Mouse (Mus musculus) megakaryocyte, adult 5-6 weeks (primary cell): ENCODE results near the gene Hoxa9. TPM values are rescaled to one million over a fixed set of nuclear protein-coding genes. Genes with fewer than 3 reads are reported as not detected.
A peak's percentile ranks its signal among the peaks of the same experiment; 100 is the strongest.

Experiments
- ATAC-seq: 2 replicates; pipeline ENCODE4 v1.8.0; 2016; ENCODE audit warnings: mild to moderate bottlenecking, inconsistent platforms; ENCODE audit not compliant: poor library complexity, severe bottlenecking
- total RNA-seq, 2 experiments: library from RNA; stranded (forward) in 1 of 2; stranded (reverse) in 1 of 2; fragments of 153-499, 151-499 nt in 1 of 2; fragments of 221-1000, 200-1000 nt in 1 of 2; gene quantifications; 2 replicates each; pipeline versions ENCODE4 v1.2.3 to v1.2.4; 2015 to 2017

Hoxa9 gene
- total RNA-seq, 2 experiments from 2014 or later = 0.36 to 1.5 TPM

- no peak for ATAC-seq
These were observed 1.1 kb upstream of the Hoxa9 start for GRCm38 (mm10) chr6:52231885-52232567.

DNA sequence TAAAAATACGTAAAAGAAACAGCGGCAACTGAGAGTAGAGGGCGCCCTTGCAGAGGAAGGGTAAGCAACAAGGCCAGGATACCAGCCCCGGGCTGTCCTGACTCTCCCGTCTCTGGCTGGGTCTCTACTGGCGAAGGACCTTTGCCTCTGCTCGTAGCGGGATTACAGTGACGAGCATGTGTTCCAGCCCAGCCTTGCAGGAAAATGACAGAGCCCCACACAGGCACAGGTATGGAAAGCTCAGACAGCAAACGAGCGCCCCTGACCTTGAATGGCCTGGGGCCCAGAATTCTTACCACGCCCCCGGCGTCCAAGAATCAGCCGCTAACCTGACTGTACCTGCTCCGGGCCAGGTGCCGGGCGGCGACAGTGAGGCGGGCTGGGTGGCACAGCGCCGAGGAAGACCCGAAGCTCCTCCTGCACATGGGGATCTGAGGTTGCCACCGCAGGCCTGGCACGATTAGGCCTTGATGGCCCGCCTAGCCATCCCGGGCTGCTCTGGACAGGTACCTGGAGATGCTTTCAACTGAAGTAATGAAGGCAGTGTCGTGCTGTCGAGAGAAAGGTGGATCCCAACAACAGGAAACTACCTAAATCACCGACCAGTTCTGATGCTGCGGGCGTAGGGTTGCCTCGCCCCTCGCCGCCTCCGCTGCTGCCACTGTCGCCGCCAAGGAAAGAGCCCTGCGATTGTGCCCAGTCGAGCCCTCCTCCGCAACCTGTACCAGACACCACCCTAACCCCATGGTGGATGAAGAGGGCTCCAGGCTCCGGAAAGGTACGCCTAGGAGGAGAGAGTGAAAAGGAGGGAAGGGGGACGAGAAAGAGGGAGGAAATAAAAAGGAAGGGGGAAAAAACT, 1.1 kb downstream of the Hoxa9 start:
- no peak for ATAC-seq

DNA sequence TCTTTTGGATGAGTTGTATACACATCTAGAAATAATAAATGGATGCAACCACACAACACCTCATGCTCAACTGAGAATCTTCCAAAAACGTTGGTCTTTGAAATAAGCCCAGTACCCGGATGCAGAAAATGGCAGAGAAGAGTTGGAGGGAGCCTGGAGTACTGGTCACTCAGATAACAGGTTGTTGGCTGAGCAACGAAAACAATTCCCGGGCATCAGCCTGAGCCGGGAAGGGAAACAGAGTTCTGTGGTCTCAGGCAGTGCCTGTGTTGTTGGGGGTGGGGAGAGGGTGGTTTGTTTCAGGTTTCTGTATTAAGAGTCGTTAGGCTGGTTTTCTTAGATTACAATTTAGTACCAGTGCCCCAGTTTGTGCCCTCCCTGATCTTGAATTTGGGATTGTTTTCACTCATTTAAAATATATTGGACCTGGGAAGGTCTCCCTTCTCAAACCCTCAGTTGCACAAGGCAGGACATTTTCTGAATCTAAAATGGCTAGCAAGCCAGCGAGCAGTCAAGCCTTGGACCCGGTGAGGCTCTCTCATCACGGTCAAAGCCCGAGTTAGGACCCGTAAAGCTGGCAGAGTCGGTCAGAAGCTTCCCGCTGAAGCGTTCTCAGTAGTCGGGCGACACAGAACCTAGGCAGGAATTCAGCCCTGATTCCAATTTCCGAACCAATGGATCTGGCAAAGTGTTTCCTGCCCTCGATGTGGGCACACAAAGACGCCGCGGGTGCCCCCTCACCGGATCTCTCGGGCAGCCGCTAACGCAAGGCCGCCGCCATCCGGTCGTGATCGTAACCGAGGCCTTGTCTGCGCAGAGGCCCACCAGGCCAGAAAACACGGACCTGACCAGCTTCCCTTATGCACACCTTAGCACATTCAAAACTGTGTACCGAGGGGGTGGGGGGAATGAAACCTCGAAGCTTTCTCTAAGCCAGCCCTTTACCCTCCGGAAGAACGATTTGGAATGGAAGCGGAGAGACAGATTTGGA, 2.1 kb downstream of the Hoxa9 start:
- ATAC-seq = 0 out of 2 replicates have a peak, but pooled peaks have one; percentile 17

DNA sequence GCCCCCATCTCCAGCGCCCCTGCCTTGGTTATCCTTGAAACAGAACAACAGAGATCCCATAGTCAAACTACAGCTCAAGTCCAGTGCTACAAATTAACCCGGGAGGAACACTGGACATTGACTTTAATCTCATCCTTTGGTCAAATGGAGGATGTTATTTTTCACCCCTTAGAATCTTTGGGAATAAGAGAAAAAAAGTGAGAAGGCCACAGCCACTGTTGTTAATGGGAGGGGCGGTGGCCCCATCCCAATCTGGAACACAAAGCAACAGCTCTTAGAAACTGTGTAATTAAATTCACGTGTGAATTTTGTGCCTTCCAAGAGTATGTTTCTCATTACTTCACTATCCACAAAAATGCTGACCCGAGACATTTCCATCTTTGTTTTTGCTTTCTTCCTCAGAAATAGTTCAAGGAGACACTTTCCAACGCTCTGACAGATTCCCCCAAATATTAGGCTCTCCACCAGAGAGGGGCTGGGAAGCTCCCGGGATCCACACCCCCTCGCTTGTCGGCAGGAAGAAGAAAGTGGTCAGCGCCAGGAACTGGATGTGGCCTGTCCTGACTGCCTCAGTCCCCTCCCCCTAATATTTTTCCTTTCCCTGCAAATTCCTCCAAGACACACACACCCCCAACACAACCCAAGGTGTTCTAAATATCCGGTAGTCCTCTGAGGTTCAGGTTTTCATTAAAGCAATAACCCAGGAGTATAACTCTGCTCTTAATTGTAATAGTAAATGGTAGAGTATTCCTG, 3.2 kb downstream of the Hoxa9 start:
- ATAC-seq = no peak

DNA sequence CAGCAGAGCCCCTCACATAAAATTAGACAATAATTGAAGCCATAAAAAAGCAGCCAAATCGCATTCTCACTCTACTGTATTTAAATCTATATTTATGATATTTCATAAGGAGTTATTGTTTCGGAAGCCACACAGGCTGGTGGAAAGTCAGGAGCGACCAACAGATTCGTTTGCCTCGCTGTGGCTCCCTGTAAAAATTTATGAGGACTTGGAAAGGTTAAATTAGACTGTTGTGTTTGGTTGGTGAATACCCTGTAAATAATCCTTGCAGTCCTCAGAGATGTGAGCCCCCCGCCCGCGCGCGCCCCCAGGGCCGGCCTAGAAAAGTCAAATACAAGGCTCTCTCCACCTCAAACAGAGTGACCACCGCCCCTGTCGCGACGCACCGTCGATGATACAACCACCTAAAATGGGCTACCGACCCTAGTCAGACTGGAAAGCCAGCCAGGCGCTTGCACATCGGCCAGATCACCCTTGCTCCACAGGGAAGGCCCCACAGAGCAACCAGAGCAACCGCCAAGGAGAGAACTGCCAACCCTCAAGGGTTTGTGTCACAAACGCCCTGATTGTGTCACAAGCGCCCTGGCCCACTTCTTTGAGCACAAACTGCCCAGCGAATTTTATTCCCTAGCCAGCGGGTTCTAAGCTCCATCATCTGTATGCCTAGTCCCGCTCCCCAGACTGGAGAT, 4.2 kb downstream of the Hoxa9 start:
- no peak for ATAC-seq

GRCm38 (mm10) chr6:52225612-52226568, 5.0 kb downstream of the Hoxa9 start:
- ATAC-seq = peak; percentile 23

GRCm38 (mm10) chr6:52224895-52225611, 5.8 kb downstream of the Hoxa9 start:
- ATAC-seq = no peak

DNA sequence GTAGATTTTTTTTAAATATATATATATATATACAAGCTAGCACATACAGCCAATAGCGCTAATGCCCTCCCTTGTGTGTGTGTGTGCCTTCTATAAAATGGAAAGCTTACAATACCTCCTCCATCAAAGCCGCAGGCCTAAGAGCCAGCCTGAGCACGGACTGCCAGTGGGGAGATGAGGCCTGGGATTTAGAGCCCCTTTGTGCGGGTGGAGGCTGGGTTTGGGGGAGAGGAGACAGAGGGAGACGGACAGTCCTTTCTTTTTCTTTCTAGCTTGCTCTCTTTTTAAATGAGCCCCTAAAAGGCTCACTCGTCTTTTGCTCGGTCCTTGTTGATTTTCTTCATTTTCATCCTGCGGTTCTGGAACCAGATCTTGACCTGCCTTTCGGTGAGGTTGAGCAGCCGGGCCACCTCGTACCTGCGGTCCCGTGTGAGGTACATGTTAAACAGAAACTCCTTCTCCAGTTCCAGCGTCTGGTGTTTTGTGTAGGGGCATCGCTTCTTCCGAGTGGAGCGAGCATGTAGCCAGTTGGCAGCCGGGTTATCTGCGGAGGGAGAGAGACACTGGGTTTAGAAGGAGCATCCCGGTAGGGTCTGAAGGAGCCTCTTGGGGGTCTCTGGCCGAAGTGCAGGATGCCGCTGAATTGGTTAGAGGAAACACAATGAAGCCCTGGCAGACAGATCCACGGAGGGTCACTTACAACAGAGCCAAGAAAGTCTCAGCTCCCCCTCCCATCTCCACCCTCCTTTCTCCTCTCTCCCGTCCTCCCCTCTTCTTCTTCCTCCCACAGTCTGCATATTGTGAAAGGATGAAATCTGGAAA, 6.7 kb downstream of the Hoxa9 start:
- ATAC-seq = no peak

- no peak for ATAC-seq
These were observed 8.2 kb downstream of the Hoxa9 start for GRCm38 (mm10) chr6:52222729-52223128.

DNA sequence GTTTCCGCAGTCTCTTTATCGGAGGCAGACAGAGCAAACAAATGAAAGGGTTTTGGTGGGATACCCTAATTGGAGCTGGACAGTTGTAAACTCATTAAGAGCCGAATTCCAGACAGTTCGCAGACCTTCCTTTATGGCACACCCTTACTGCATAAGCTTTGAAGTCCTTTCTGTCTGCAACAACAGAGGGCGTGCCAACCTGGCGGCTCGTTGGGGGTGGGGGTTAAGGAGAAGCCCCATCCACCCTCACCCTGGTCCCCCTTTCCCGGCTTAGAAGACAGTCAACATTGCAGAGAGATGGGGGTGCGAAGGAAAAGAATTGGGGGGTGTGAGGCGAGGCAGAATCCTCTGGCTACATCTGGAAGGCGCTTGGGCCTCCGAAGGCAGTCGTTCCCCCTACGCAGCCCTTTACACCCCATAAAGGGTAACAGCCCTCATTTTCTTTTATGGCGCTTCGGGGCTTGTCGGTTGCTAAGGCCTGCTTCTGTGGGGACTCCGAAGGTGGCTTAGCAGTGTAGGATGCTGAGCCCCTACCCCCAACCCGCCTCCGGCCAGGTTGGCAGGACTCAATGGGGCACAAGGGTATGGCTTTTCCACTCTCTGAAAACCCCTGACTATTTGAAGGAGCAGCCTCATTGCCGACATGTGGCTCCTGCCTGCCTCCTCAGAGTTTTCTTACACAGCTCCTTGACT, 8.8 kb downstream of the Hoxa9 start:
- no peak for ATAC-seq

DNA sequence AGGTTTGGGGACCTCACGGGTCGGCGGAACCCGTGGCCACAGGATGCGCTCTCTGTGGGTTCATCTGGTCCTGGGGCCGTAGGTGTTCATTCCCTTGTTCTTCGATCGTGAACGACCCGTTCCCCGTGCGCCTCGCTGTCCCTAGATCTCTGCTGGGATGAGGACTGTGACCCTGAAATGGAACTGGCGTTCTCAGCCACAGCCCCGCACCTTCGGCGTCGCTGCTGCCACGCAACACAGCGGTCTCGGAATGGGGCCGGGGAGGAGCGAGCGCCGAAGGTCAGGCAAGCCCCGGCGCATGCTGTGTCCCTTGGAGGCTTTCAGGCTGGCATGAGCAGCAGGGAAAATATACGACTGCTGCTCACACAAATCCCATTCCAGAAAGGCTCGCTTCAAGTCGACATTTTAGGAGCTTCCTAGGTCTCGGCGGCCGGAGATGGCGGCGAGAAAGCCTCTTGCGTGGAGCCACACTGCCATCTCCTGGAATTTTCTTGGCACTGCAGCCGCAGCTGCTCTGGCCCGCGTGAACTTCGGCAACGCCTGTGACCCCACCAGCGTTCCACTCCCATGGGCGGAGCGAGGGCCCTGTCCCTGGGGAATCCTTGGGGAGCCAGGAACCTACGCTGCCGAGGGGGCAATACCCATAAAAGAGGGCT, 9.4 kb downstream of the Hoxa9 start, which contains the start of gene Hoxa7:
TSS of gene Hoxa7 (minus strand) at position 518 of the 656 bp plus-strand sequence.
- ATAC-seq = peak; percentile 82

DNA sequence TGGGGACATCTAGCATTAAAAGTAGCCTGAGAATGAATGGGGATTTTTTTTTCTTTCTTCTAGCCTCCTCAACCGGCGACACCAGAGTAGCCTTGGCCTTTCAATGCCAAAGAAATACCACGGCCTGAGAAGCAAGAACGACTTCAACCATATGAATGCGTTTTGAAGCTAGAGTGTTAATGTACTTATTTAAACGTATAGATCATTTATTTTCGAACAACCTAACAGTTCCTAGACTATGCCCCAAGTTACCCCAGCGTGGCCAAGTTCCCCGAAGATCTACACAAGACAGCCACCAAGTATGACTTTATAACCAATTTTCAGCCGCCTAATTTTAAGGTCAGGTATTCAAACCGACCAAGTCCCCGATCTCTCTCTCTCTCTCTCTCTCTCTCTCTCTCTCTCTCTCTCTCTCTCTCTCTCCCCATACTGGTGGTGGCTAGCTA, 10.0 kb downstream of the Hoxa9 start:
- no peak for ATAC-seq

DNA sequence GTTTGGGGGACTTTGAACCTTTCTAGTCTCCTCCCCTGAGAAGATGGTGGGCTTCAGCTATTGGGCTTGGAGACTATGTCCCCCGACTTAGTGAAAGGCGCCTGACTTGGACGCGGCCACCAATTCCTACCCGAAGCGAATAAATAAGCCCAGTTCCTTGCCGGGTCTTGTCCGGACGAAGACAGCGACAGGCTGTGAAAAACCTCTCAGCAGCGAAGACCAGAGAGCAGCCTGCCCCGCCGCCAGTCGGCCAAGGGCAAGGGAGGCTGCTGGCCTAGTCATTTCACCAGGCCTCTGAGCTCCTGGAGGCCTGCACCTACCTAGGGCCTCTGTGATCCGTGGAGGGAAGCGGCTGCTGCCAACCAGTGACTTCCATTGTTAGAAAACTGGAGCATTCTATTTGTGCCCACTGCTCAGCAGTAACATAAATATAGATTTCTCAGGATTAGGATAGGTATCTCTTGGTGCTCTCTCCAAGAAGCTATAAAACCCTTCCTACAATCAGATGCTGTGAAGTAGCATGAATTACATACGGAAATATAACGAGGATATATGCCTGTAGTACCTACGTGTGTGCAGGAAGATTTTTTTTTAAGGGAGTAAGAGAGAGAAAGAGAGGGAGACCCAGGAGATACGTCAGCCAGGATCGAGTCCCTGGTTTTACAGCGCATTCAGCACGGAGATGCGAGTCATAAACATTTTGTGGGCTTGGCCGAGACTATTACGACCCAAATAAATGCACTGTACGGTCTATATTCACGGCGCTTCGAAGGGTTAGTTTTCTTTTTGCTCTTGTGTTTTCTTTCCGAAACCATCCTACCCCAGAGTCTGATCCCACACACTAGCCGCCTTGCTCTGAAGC, 10.7 kb downstream of the Hoxa9 start:
- no peak for ATAC-seq

DNA sequence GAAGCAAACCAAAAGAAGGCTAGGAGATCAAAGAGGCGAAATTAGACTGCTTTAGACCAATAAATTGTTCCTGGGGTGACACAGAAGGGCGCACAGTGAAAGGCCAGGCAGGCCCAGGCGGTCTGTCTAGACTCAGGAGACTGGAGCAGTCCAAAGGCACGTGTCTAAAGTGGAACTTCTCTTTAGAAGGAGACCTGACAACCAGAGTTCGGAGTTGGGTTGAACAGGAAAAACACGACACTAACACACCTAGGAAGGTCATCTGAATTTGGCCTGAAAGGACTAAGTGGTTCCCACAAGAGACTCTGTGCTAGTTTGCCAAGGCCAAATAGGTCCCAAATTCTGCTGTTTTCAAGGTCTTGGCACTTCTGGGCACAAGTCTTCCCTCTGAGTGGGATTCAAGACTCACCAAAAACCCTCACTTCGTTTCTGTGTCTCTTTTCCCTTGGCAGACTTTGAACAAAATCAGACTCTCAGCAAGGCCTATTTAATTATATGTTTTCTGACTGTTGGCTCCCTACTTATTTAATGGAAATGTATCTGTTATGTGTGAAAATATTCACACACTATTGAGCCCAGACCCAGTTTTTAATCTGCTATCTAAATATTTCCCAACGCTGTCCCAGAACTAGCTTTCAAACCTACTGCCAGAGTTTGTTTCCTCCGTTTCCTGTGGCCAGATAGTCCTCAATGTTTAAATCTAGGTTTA, 11.5 kb downstream of the Hoxa9 start:
- no peak for ATAC-seq
